Mouse (Mus musculus) adrenal gland, adult 18-20 months (tissue): ENCODE measurements around the gene Osgep. TPM values are rescaled to one million over a fixed set of nuclear protein-coding genes. Genes with fewer than 3 reads are reported as not detected.
"Not testable (repeated sequence)": the region's sequence is repeated elsewhere in the genome, so short reads cannot be mapped to it uniquely, and the experiment has no call there.

Experiments
- DNase-seq, 2 experiments: peaks; one replicate each; pipeline ENCODE4 v3.0.0; 2021 to 2022; ENCODE audit warnings: low spot score in 2 of 2
- total RNA-seq, 2 experiments: library from RNA; stranded (reverse); gene quantifications; 1 replicate in 1 of 2; 2 replicates in 1 of 2; pipeline ENCODE4 v1.2.3; 2021

Osgep gene
- total RNA-seq, 2 experiments from 2014 or later: 48.9 to 51.3 TPM

GRCm38 (mm10) chr14:50892541-50893459 lies 31.9 kb downstream of the Osgep start:
- DNase-seq: peak in 1 of 2 experiments; percentile 30

DNA sequence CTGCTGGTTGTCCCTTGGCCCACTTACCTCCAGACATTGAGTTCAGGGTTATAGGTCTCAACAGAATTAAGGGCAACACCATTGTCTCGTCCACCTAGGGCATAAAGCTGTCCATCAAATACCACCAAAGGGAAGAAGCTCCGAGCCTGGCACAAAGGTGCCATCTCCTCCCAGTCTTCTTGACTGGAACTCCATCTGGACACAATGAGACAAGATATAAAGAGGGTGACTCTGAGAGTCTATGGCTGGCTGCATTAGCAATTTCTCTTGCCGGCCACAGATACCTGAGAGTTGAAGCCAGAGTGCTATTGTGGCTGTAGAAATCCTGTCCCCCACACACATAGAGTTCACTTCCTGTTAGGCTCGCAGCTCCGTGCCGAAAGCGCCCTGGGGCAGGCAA lies 32.6 kb downstream of the Osgep start:
- DNase-seq: no peak

DNA sequence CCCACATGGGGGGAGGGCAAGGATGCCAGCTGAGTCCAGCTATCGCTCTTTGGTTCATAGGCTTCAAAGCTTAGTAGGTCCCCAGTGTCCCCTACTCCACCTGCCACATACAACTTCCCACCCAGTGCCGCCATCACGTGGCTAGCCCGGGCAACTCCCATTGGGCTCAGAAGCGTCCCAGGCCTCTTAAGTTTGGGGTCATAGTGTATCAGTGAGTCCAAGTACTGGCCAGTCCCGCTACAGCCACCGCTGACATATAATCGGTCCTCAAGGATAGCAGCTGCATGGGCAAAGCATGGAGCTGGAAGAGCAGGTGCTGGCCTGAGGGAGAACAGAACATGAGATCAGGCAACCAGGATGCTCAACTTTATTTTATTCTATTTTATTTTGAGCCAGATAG lies 33.1 kb downstream of the Osgep start:
- no peak for DNase-seq

- DNase-seq: no peak
Measured at GRCm38 (mm10) chr14:50876236-50876950, 48.3 kb downstream of the Osgep start.

- no peak for DNase-seq
Measured at GRCm38 (mm10) chr14:50875591-50876230, 49.0 kb downstream of the Osgep start.

DNA sequence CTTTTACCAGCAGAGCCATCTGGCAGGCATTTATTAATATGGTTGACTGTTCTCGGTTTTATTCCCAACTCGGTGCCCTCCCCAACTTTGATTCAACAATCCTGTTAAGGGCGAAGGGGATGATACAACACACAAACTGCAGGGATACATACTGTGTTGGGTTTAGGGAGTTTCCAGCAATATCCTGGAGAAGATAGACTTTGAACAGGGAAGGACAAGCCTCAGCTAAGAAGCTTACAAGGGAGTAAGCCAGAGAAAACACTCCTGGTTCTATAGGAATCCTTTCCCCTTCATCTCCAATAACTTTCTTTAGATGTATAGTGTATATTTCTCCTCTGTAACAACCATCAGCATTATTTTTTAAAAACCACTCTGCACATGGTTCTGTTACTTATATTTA lies 49.5 kb downstream of the Osgep start:
- no peak for DNase-seq

- DNase-seq: no peak
Measured at GRCm38 (mm10) chr14:50871284-50871683, 53.4 kb downstream of the Osgep start.

- peak in 1 of 2 experiments; percentile 6 for DNase-seq
Measured at GRCm38 (mm10) chr14:50870805-50871143, 53.9 kb downstream of the Osgep start.

GRCm38 (mm10) chr14:50869889-50870804 lies 54.5 kb downstream of the Osgep start, which contains the start of gene Tep1:
Tep1 (minus strand) TSS chr14:50870560.
- DNase-seq: peak; percentile 60 to 73

- DNase-seq: no peak
Measured at GRCm38 (mm10) chr14:50868656-50869055, 56.0 kb downstream of the Osgep start.

DNA sequence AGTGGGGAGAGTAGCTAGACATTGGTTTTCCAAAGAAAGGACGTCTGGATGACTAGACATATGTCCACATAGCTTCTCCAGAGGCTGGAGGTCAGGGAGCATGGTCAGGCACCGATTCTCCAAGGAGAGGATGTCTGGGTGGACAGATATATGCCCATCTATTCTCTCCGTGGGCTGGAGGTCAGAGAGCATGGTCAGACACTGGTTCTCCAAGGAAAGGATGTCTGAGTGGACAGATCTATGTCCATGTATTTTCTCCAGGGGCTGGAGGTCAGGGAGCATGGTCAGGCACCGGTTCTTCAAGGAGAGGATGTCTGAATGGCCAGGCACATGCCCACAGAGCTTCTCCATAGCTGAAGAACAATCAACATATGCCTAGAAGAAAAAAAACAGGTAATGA lies 56.5 kb downstream of the Osgep start:
- DNase-seq: no peak

GRCm38 (mm10) chr14:50866966-50867365 lies 57.7 kb downstream of the Osgep start:
- no peak for DNase-seq

GRCm38 (mm10) chr14:50865005-50865404 lies 59.7 kb downstream of the Osgep start:
- not testable (repeated sequence) for DNase-seq

- DNase-seq: no peak
Measured at GRCm38 (mm10) chr14:50862641-50863040, 62.1 kb downstream of the Osgep start.

Other genes starting within 250 kb of the Osgep start
- not detected for gene Olfr747, start 231.7 kb downstream of the Osgep start, total RNA-seq
- gene Olfr748, start 217.5 kb downstream of the Osgep start, total RNA-seq: not detected
- not detected for gene Olfr749, start 179.8 kb downstream of the Osgep start, total RNA-seq
- gene Ttc5, start 139.4 kb downstream of the Osgep start, total RNA-seq: 10 to 100 TPM; 29.0 to 35.5 TPM
- gene Ccnb1ip1, start 117.2 kb downstream of the Osgep start, total RNA-seq: not detected
- 10 to 100 TPM; 21.0 to 22.7 TPM for gene Parp2, start 117.1 kb downstream of the Osgep start, total RNA-seq
- 10 to 100 TPM; 22.2 to 25.2 TPM for gene Tep1, start 54.3 kb downstream of the Osgep start, total RNA-seq
- gene Klhl33, start 27.4 kb downstream of the Osgep start, total RNA-seq: 1 to 10 TPM in 1 of 2 experiments, under 1 TPM in 1; 0.83 to 1.3 TPM
- gene Apex1, start 75 bp upstream of the Osgep start, total RNA-seq: 10 to 100 TPM; 50.7 to 66.7 TPM
- 10 to 100 TPM; 54.8 to 63.0 TPM for gene Pip4p1, start 6.0 kb upstream of the Osgep start, total RNA-seq
- gene Pnp, start 6.2 kb upstream of the Osgep start, total RNA-seq: 10 to 100 TPM; 35.0 to 40.3 TPM
- gene Gm49342, start 19.6 kb upstream of the Osgep start, total RNA-seq: 10 to 100 TPM; 31.9 to 43.9 TPM
- 1 to 10 TPM; 1.7 to 2.7 TPM for gene Pnp2, start 31.1 kb upstream of the Osgep start, total RNA-seq
- not detected for gene Rnase10, start 82.9 kb upstream of the Osgep start, total RNA-seq
- gene Rnase9, start 117.0 kb upstream of the Osgep start, total RNA-seq: not detected
- gene Rnase11, start 125.3 kb upstream of the Osgep start, total RNA-seq: not detected
- not detected for gene Rnase12, start 132.8 kb upstream of the Osgep start, total RNA-seq
- under 1 TPM in 1 of 2 experiments, not detected in 1; 0.03 TPM for gene Olfr750, start 149.5 kb upstream of the Osgep start, total RNA-seq
- gene Rnase4, start 166.2 kb upstream of the Osgep start, total RNA-seq: 10 to 100 TPM; 44.8 to 61.9 TPM
- gene Ang, start 166.3 kb upstream of the Osgep start, total RNA-seq: 1 to 10 TPM; 4.9 to 9.2 TPM
- not detected for gene Eddm3b, start 189.5 kb upstream of the Osgep start, total RNA-seq
- 1 to 10 TPM; 1.3 to 2.0 TPM for gene Rnase6, start 199.0 kb upstream of the Osgep start, total RNA-seq
- gene Rnase1, start 221.9 kb upstream of the Osgep start, total RNA-seq: not detected
- gene Rnase2b, start 237.4 kb upstream of the Osgep start, total RNA-seq: not detected